Mouse (Mus musculus) bone marrow, adult 2 months (tissue): Measurements from ENCODE around the gene Cyp2w1. TPM values are rescaled to one million over a fixed set of nuclear protein-coding genes. Genes with fewer than 3 reads are reported as not detected.
A peak's percentile ranks its signal among the peaks of the same experiment; 100 is the strongest.

Experiments
- H3K27ac ChIP-seq: fragments of 200-500 bp; 2 replicates; pipeline ENCODE4 v1.5.1; 2012; ENCODE audit warnings: low read depth, mild to moderate bottlenecking, control low read depth, inconsistent platforms, low read length; ENCODE audit not compliant: control insufficient read depth, poor library complexity, insufficient read depth
- H3K4me1 ChIP-seq: fragments of 200-500 bp; 2 replicates; pipeline ENCODE4 v1.6.1; 2011; ENCODE audit warnings: low read length; ENCODE audit not compliant: control insufficient read depth, insufficient read depth
- H3K4me3 ChIP-seq: fragments of 200-500 bp; replicated peaks from 2 replicates; pipeline ENCODE3; 2011; ENCODE audit warnings: mild to moderate bottlenecking, low read depth, low read length, control low read depth; ENCODE audit not compliant: control insufficient read depth
- CTCF ChIP-seq: fragments of 200-500 bp; IDR thresholded peaks from 2 replicates; pipeline ENCODE4 v1.5.1; 2011; ENCODE audit warnings: low read length, control low read depth; ENCODE audit not compliant: control insufficient read depth, insufficient read depth
- POLR2A ChIP-seq: fragments of 200-500 bp; IDR thresholded peaks from 2 replicates; pipeline ENCODE4 v1.6.1; 2011; ENCODE audit warnings: low read depth, mild to moderate bottlenecking, control low read depth, low read length, borderline replicate concordance; ENCODE audit not compliant: control insufficient read depth
- WGBS: fragments of 180-500 bp; shearing (Covaris S2); methylation state at CpG from one replicate; pipeline ENCODE4 v1.1.7; 2018; 5-methylcytosine and 5-hydroxymethylcytosine counted together
- polyA plus RNA-seq: library from polyadenylated mRNA; stranded (reverse); fragments of >200 nt; gene quantifications from 2 replicates; pipeline ENCODE4 v1.2.4, GENCODE M21; 2011; ENCODE audit warnings: low replicate concordance; ENCODE audit not compliant: missing spikeins, insufficient read depth, insufficient read length

The Cyp2w1 gene
- polyA plus RNA-seq, 1 experiment: not detected

GRCm38 (mm10) chr5:139380385-139381248, 28.2 kb downstream of the Cyp2w1 start:
- Histone ChIP-seq H3K27ac (peak overlapping the region; percentile 97), H3K4me1 (peaks cover 17% of the 10 kb centered on the region), H3K4me3 (peak overlapping the region; percentile 86)
- TF ChIP-seq CTCF (no peak), POLR2A (peak; percentile 55; the same call in 1 of the 2 replicates)
- under 1% methylated on average over 73 of the region's 73 CpGs for WGBS

- Histone ChIP-seq H3K4me1 (peaks cover 19% of the 10 kb centered on the region), H3K27ac (peak overlapping the region; percentile 95), H3K4me3 (peak overlapping the region; percentile 56)
- no peak; the same call in 1 of the 2 replicates for TF ChIP-seq POLR2A
- no peak for TF ChIP-seq CTCF
- 26% methylated on average over 18 of the region's 18 CpGs for WGBS
These were observed 29.4 kb downstream of the Cyp2w1 start for GRCm38 (mm10) chr5:139381586-139382513.

- WGBS: 11% methylated on average over 8 of the region's 8 CpGs
- Histone ChIP-seq H3K4me1 (peaks cover 19% of the 10 kb centered on the region), H3K27ac (peak overlapping the region; percentile 95), H3K4me3 (peak overlapping the region; percentile 23)
- TF ChIP-seq POLR2A: peak; percentile 58; the same call in 1 of the 2 replicates
- no peak for TF ChIP-seq CTCF
These were observed 30.3 kb downstream of the Cyp2w1 start for GRCm38 (mm10) chr5:139382760-139383159.

- peaks cover 15% of the 10 kb centered on the region for H3K4me1 ChIP-seq
- H3K27ac ChIP-seq: peak overlapping the region; percentile 95
- 41% methylated on average over 9 of the region's 9 CpGs for WGBS
- peak overlapping the region; percentile 18 for H3K4me3 ChIP-seq
- TF ChIP-seq POLR2A: no peak
- TF ChIP-seq CTCF: no peak
These were observed 30.8 kb downstream of the Cyp2w1 start for GRCm38 (mm10) chr5:139383234-139383633.

GRCm38 (mm10) chr5:139384531-139384930, 32.1 kb downstream of the Cyp2w1 start:
- WGBS: 80% methylated on average over 10 of the region's 10 CpGs
- Histone ChIP-seq H3K27ac (peak overlapping the region; percentile 6; the same call in 1 of the 2 replicates), H3K4me1 (peaks cover 17% of the 10 kb centered on the region), H3K4me3 (no peak overlapping the region)
- TF ChIP-seq CTCF (no peak), POLR2A (no peak)

GRCm38 (mm10) chr5:139386047-139386446, 33.6 kb downstream of the Cyp2w1 start:
- no peak overlapping the region for H3K4me3 ChIP-seq
- peaks cover 17% of the 10 kb centered on the region for H3K4me1 ChIP-seq
- H3K27ac ChIP-seq: 0 out of 2 replicates have a peak overlapping the region, but pooled peaks have one; percentile 3
- WGBS: 93% methylated on average over 5 of the region's 5 CpGs
- TF ChIP-seq POLR2A (no peak), CTCF (no peak)

GRCm38 (mm10) chr5:139387329-139388194, 35.1 kb downstream of the Cyp2w1 start:
- peaks cover 17% of the 10 kb centered on the region for H3K4me1 ChIP-seq
- H3K27ac ChIP-seq: peak overlapping the region; percentile 89
- TF ChIP-seq POLR2A: no peak
- no peak for TF ChIP-seq CTCF
- WGBS: 68% methylated on average over 10 of the region's 10 CpGs
- H3K4me3 ChIP-seq: no peak overlapping the region
